Mouse (Mus musculus) heart, embryonic 11.5 days (tissue): ENCODE results near the gene Dvl2. TPM values are rescaled to one million over a fixed set of nuclear protein-coding genes. Genes with fewer than 3 reads are reported as not detected.

Source experiments
- ATAC-seq: fragments of 200-750 bp; cut with Nextera tagmentation; replicated peaks from 2 replicates; pipeline ENCODE4 v1.8.0; 2017; ENCODE audit warnings: moderate library complexity; ENCODE audit not compliant: insufficient number of reproducible peaks, low FRiP score, low TSS enrichment
- H3K27ac ChIP-seq: fragments of 300-500 bp; sonication (generic); 2 replicates; pipeline ENCODE4 v1.5.1; 2014; ENCODE audit warnings: mild to moderate bottlenecking, low read depth, low read length
- H3K27me3 ChIP-seq: fragments of 300-500 bp; sonication (generic); 2 replicates; pipeline ENCODE4 v1.6.1; 2014; ENCODE audit warnings: mild to moderate bottlenecking, low read length, mixed read lengths; ENCODE audit not compliant: control insufficient read depth, insufficient read depth
- H3K36me3 ChIP-seq: fragments of 300-500 bp; sonication (generic); 2 replicates; pipeline ENCODE4 v1.6.1; 2014; ENCODE audit warnings: mild to moderate bottlenecking, low read length, moderate library complexity, mixed read lengths; ENCODE audit not compliant: control insufficient read depth, insufficient read depth
- H3K4me1 ChIP-seq: fragments of 300-500 bp; sonication (generic); 2 replicates; pipeline ENCODE4 v1.6.1; 2014; ENCODE audit warnings: low read length; ENCODE audit not compliant: control insufficient read depth, insufficient read depth
- H3K4me2 ChIP-seq: fragments of 300-500 bp; sonication (generic); 2 replicates; pipeline ENCODE4 v1.6.1; 2014; ENCODE audit warnings: mild to moderate bottlenecking, moderate library complexity
- H3K4me3 ChIP-seq: fragments of 300-500 bp; sonication (generic); 2 replicates; pipeline ENCODE4 v1.5.1; 2014; ENCODE audit warnings: low read depth, low read length
- H3K9ac ChIP-seq: fragments of 300-500 bp; sonication (generic); 2 replicates; pipeline ENCODE4 v1.6.1; 2014; ENCODE audit warnings: mild to moderate bottlenecking, low read depth, low read length, moderate library complexity
- H3K9me3 ChIP-seq: fragments of 300-500 bp; sonication (generic); replicated peaks from 2 replicates; pipeline ENCODE4 v1.6.1; 2016; ENCODE audit warnings: low read length; ENCODE audit not compliant: control insufficient read depth
- WGBS: fragments of 180-500 bp; shearing (Covaris S2); extraction: QIAGEN DNeasy Blood & Tissue Kit; methylation state at CpG from one replicate; pipeline ENCODE4 v1.1.7; 2014; ENCODE audit not compliant: insufficient replicate concordance; 5-methylcytosine and 5-hydroxymethylcytosine counted together
- polyA plus RNA-seq: library from polyadenylated mRNA; unstranded; fragments of >200 nt; fragmentation: Nextera tagmentation; extraction: Ambion mirVana; gene quantifications from 2 replicates; pipeline ENCODE4 v1.2.1, GENCODE M21; 2014

The Dvl2 gene
- polyA plus RNA-seq, 1 experiment from 2014 or later = 18.9 TPM

DNA sequence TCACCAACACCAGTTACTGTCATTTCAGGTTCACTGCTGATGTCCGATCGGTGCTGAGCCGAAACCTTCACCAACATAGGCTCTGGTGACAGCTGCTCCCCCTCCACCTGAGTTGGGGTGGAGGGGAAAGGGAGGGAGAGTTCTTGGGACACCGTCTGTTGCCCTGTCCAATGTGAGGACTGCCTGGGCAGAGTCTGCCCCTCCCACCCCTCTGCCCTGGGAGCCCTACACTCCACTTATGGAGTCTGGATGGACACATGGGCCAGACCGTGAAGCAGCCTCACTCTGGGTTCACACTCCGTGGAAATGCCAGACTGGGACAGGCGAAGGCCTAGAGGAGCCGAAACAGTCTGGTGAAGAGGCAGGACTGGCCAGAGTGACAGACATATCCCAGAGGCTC lies 10.4 kb upstream of the Dvl2 start:
- no peak overlapping the region for H3K4me2 ChIP-seq
- H3K4me3 ChIP-seq = no peak overlapping the region
- no peak for ATAC-seq
- no peaks in the 10 kb centered on the region for H3K9me3 ChIP-seq
- WGBS = 83% methylated on average over 8 of the region's 8 CpGs
- peaks cover 26% of the 10 kb centered on the region for H3K36me3 ChIP-seq
- H3K9ac ChIP-seq = no peak overlapping the region; the same call in 1 of the 2 replicates
- peaks cover 8% of the 10 kb centered on the region; the same call in 1 of the 2 replicates for H3K4me1 ChIP-seq
- peak overlapping the region; percentile 94 for H3K27ac ChIP-seq
- no peaks in the 10 kb centered on the region for H3K27me3 ChIP-seq

DNA sequence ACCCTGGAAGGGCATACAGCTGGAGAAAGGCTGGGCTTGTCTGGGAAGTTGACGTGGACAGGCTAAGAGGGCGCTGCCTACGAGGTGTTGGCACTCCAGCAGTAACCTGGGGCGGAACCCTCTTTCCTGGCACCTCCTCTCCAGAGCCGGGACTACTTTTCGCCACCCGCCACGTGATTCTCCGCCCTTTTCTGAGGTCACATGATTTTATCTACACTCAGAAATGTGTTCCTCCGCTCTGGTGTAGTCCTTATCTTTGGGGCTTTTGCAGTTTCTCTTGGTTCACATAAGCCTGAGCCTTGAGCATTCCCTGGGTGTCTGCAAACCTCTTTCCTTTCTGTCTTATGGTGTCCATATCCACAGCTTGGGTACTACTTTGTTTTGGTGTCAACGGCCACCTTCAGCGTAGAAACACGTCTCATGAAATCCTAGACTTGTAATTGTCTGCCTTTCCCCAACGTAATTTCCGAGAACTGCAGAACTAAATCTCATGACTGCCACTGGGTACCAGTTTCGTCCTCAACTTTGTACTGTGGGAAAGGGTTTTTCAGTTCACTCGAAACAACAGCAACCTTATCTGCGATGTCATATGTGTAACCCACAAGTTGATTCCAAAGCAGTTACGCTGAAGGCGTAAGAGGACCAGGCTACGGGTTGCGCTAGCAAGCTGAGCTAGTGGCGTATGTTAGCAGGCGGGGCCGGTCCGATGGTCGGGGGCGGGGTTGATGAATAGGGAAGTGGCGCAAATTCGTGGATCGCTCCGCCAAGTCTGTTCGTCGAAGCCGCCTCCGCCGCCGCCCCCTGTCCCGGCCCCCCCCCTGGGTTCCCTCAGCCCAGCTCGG lies 9.3 kb upstream of the Dvl2 start, which contains the start of gene Gabarap:
TSS of gene Gabarap (plus strand) at position 294 of the 842 bp plus-strand sequence.
- H3K4me1 ChIP-seq = peaks cover 8% of the 10 kb centered on the region; the same call in 1 of the 2 replicates
- peak within 1 kb of the TSS; percentile 84 for H3K4me2 ChIP-seq
- WGBS = under 1% methylated on average over 40 of the region's 40 CpGs
- peaks cover 20% of the 10 kb centered on the region for H3K36me3 ChIP-seq
- peak within 1 kb of the TSS; percentile 87 for H3K4me3 ChIP-seq
- H3K9ac ChIP-seq = peak within 1 kb of the TSS; percentile 92
- H3K27ac ChIP-seq = peak within 1 kb of the TSS; percentile 94
- H3K9me3 ChIP-seq = no peaks in the 10 kb centered on the region
- H3K27me3 ChIP-seq = no peaks in the 10 kb centered on the region
- ATAC-seq = peak; percentile 71

DNA sequence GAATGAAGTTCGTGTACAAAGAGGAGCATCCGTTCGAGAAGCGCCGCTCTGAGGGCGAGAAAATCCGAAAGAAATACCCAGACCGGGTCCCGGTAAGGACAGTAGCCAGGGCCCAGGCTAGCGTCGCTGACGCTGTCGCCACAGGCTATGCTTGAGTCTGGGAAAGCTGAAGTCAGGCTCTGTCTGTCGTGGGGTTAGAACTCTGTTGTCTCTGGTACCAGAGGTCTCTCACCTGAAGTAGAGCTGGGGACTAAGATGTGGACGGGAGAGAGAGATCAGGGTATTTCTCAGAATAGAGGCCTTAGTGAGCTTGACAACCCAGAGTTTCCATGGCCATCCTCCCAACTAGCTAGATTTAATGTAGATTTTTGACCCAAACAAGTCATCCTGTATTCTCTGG lies 8.7 kb upstream of the Dvl2 start:
- WGBS = under 1% methylated on average over 15 of the region's 15 CpGs
- Histone ChIP-seq H3K36me3 (peaks cover 16% of the 10 kb centered on the region), H3K4me1 (peaks cover 8% of the 10 kb centered on the region; the same call in 1 of the 2 replicates), H3K4me3 (peak overlapping the region; percentile 87), H3K27me3 (no peaks in the 10 kb centered on the region), H3K4me2 (peak overlapping the region; percentile 84), H3K9ac (peak overlapping the region; percentile 92), H3K9me3 (no peaks in the 10 kb centered on the region), H3K27ac (peak overlapping the region; percentile 94)
- ATAC-seq = no peak

DNA sequence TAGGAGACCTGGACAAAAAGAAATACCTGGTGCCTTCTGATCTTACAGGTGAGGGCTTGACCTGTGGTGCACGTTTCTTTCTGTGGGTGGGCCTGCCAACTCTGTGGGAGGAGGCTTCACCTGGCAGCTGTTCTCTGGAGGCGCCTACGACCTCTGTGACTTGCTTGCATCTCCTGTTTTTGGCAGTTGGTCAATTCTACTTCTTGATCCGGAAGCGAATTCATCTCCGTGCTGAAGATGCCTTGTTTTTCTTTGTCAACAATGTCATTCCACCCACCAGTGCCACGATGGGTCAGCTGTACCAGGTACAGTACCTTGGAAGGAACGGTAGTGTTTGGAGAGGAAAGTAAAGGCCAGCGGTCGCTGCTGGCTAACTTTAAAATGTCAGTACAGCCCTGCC lies 8.0 kb upstream of the Dvl2 start:
- WGBS = 87% methylated on average over 10 of the region's 10 CpGs

DNA sequence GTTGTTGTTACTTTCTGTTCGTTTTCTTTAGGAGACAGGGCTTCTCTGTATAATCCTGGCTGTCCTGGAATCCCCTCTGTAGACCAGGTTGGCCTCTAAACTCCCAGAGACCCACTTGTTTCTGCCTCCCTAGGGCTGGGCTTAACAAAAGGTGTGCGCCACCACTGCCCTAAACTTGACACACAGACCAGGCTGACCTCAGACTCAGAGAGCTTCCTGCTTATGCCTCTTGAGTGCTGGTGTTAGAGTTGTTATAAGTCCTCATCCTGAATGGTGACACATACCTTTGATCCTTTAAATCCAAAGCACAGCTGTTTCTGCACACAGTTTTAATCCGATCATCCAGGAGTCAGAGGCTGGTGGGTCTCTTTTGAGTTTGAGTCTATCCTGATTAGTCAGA lies 7.5 kb upstream of the Dvl2 start:
- Histone ChIP-seq H3K4me1 (peaks cover 13% of the 10 kb centered on the region), H3K4me3 (peak overlapping the region; percentile 87), H3K4me2 (peak overlapping the region; percentile 84), H3K9ac (peak overlapping the region; percentile 92; the same call in 1 of the 2 replicates), H3K36me3 (peaks cover 18% of the 10 kb centered on the region), H3K27me3 (no peaks in the 10 kb centered on the region), H3K9me3 (no peaks in the 10 kb centered on the region), H3K27ac (no peak overlapping the region)
- ATAC-seq = no peak
- 86% methylated on average over 3 of the region's 3 CpGs for WGBS

More for the DNA sequence above, 8.0 kb upstream of the Dvl2 start:
- no peaks in the 10 kb centered on the region for H3K27me3 ChIP-seq
- no peaks in the 10 kb centered on the region for H3K9me3 ChIP-seq
- peaks cover 16% of the 10 kb centered on the region for H3K36me3 ChIP-seq
- peak overlapping the region; percentile 87 for H3K4me3 ChIP-seq
- no peak for ATAC-seq
- H3K9ac ChIP-seq = peak overlapping the region; percentile 92
- peaks cover 9% of the 10 kb centered on the region for H3K4me1 ChIP-seq
- H3K4me2 ChIP-seq = peak overlapping the region; percentile 84
- no peak overlapping the region for H3K27ac ChIP-seq

DNA sequence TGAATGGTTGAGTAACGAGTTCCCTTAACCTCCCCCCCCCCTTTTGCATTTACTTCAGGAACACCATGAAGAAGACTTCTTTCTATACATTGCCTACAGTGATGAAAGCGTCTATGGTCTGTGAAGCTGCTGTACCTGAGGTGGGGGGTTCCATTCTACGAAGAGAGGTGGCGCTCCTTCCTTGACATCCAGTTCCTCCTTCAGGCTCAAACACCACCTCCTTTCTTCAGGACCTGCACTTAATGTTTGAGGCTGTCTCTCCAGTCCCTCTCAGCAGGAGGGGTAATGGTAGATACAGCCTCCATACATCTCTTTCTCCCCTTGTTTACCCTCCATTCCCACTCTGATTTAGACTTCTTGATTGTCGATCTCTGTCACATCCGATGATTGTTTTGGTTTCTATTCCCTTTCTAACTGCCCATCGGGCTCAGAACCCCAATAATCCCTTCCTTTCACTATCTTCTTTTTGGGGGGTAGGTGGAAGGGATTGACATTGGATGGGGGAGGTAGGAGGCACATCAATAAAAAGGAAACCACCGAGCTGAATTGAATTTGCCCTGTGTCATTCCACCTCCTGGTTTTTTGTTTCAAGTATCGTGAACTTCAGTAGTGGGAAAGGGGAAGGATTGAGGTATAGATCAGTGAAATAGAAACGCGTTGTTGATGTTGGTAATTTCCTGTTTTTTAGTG lies 5.8 kb upstream of the Dvl2 start:
- Histone ChIP-seq H3K27me3 (no peaks in the 10 kb centered on the region), H3K4me1 (peaks cover 13% of the 10 kb centered on the region), H3K9me3 (no peaks in the 10 kb centered on the region), H3K9ac (no peak overlapping the region), H3K4me3 (no peak overlapping the region), H3K36me3 (peaks cover 22% of the 10 kb centered on the region), H3K27ac (peak overlapping the region; percentile 57; the same call in 1 of the 2 replicates), H3K4me2 (peak overlapping the region; percentile 52)
- no peak for ATAC-seq
- WGBS = 82% methylated on average over 11 of the region's 11 CpGs

DNA sequence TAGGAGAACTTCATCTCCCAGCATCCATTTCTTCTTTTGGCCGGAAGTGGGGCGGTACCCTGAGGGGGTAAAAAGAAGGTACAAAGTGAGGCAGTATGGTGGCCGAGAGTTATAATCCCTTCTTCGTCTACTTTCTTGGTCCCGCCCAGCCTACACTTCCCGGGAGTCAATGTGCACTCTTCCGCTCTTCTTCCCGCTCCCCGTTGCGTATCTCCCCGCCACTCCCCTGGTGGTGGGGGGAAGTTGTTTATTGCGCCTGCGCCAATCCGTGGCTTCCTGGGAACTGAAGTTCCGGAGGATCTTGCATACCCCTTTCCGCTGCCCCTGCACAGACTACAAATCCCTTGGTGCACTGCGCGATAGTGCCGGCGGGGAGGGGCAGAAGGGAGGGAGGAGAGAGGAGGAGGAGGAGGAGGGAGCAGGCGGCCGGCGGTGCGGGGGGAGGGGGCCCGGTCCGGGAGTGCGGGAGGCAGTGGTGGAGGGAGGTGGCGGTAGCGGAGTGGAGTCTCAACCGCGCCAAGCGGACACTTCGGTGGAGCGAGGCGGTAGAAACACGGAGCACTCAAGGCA lies 4.9 kb upstream of the Dvl2 start, which contains the start of gene Phf23:
TSS of gene Phf23 (plus strand) at position 387 of the 570 bp plus-strand sequence.
- Histone ChIP-seq H3K4me1 (peaks cover 16% of the 10 kb centered on the region), H3K4me3 (peak within 1 kb of the TSS; percentile 88), H3K9ac (peak within 1 kb of the TSS; percentile 97), H3K36me3 (peaks cover 24% of the 10 kb centered on the region), H3K27me3 (no peaks in the 10 kb centered on the region), H3K4me2 (peak within 1 kb of the TSS; percentile 59), H3K27ac (peak within 1 kb of the TSS; percentile 99), H3K9me3 (no peaks in the 10 kb centered on the region)
- WGBS = under 1% methylated on average over 36 of the region's 36 CpGs
- peak; percentile 76 for ATAC-seq
